Mouse (Mus musculus) bone marrow, adult 2 months (tissue): Measurements from ENCODE around the gene Tunar. TPM values are rescaled to one million over a fixed set of nuclear protein-coding genes. Genes with fewer than 3 reads are reported as not detected.

Experiments
- H3K27ac ChIP-seq: fragments of 200-500 bp; 2 replicates; pipeline ENCODE4 v1.5.1; 2012; ENCODE audit warnings: low read depth, mild to moderate bottlenecking, control low read depth, inconsistent platforms, low read length; ENCODE audit not compliant: control insufficient read depth, poor library complexity, insufficient read depth
- H3K4me1 ChIP-seq: fragments of 200-500 bp; 2 replicates; pipeline ENCODE4 v1.6.1; 2011; ENCODE audit warnings: low read length; ENCODE audit not compliant: control insufficient read depth, insufficient read depth
- H3K4me3 ChIP-seq: fragments of 200-500 bp; replicated peaks from 2 replicates; pipeline ENCODE3; 2011; ENCODE audit warnings: mild to moderate bottlenecking, low read depth, low read length, control low read depth; ENCODE audit not compliant: control insufficient read depth
- CTCF ChIP-seq: fragments of 200-500 bp; IDR thresholded peaks from 2 replicates; pipeline ENCODE4 v1.5.1; 2011; ENCODE audit warnings: low read length, control low read depth; ENCODE audit not compliant: control insufficient read depth, insufficient read depth
- POLR2A ChIP-seq: fragments of 200-500 bp; IDR thresholded peaks from 2 replicates; pipeline ENCODE4 v1.6.1; 2011; ENCODE audit warnings: low read depth, mild to moderate bottlenecking, control low read depth, low read length, borderline replicate concordance; ENCODE audit not compliant: control insufficient read depth
- WGBS: fragments of 180-500 bp; shearing (Covaris S2); methylation state at CpG from one replicate; pipeline ENCODE4 v1.1.7; 2018; 5-methylcytosine and 5-hydroxymethylcytosine counted together
- polyA plus RNA-seq: library from polyadenylated mRNA; stranded (reverse); fragments of >200 nt; gene quantifications from 2 replicates; pipeline ENCODE4 v1.2.4, GENCODE M21; 2011; ENCODE audit warnings: low replicate concordance; ENCODE audit not compliant: missing spikeins, insufficient read depth, insufficient read length

The Tunar gene
- polyA plus RNA-seq, 1 experiment: not detected

GRCm38 (mm10) chr12:105374564-105374963 lies 40.9 kb downstream of the Tunar start:
- no peaks in the 10 kb centered on the region for H3K4me1 ChIP-seq
- TF ChIP-seq CTCF: no peak
- no peak for TF ChIP-seq POLR2A
- H3K4me3 ChIP-seq: no peak overlapping the region
- H3K27ac ChIP-seq: no peak overlapping the region
- 75% methylated on average over 8 of the region's 8 CpGs for WGBS

GRCm38 (mm10) chr12:105376976-105377375 lies 43.3 kb downstream of the Tunar start:
- Histone ChIP-seq H3K4me3 (no peak overlapping the region), H3K27ac (no peak overlapping the region), H3K4me1 (no peaks in the 10 kb centered on the region)
- WGBS: 58% methylated on average over 12 of the region's 12 CpGs
- no peak for TF ChIP-seq CTCF
- no peak for TF ChIP-seq POLR2A

- Histone ChIP-seq H3K4me3 (no peak overlapping the region), H3K27ac (no peak overlapping the region), H3K4me1 (no peaks in the 10 kb centered on the region)
- TF ChIP-seq POLR2A: no peak
- no peak for TF ChIP-seq CTCF
- WGBS: 65% methylated on average over 7 of the region's 7 CpGs
Observed at GRCm38 (mm10) chr12:105382733-105383132, 49.1 kb downstream of the Tunar start.

- no peak for TF ChIP-seq CTCF
- no peak for TF ChIP-seq POLR2A
- no peak overlapping the region for H3K27ac ChIP-seq
- no peaks in the 10 kb centered on the region for H3K4me1 ChIP-seq
- H3K4me3 ChIP-seq: no peak overlapping the region
- WGBS: 82% methylated on average over 7 of the region's 7 CpGs
Observed at GRCm38 (mm10) chr12:105394671-105395070, 61.0 kb downstream of the Tunar start.

GRCm38 (mm10) chr12:105398172-105398571 lies 64.5 kb downstream of the Tunar start:
- Histone ChIP-seq H3K4me1 (no peaks in the 10 kb centered on the region), H3K4me3 (no peak overlapping the region), H3K27ac (no peak overlapping the region)
- no peak for TF ChIP-seq CTCF
- no peak for TF ChIP-seq POLR2A
- 39% methylated on average over 5 of the region's 5 CpGs for WGBS

GRCm38 (mm10) chr12:105403742-105404141 lies 70.1 kb downstream of the Tunar start:
- no peaks in the 10 kb centered on the region for H3K4me1 ChIP-seq
- no peak for TF ChIP-seq CTCF
- no peak for TF ChIP-seq POLR2A
- no peak overlapping the region for H3K27ac ChIP-seq
- H3K4me3 ChIP-seq: no peak overlapping the region
- WGBS: 86% methylated on average over 5 of the region's 5 CpGs

- 22% methylated on average over 6 of the region's 6 CpGs for WGBS
Observed at GRCm38 (mm10) chr12:105406008-105406407, 72.3 kb downstream of the Tunar start.

GRCm38 (mm10) chr12:105413909-105414308 lies 80.2 kb downstream of the Tunar start:
- Histone ChIP-seq H3K4me3 (no peak overlapping the region), H3K27ac (no peak overlapping the region), H3K4me1 (no peaks in the 10 kb centered on the region)
- WGBS: 84% methylated on average over 8 of the region's 8 CpGs
- no peak for TF ChIP-seq POLR2A
- TF ChIP-seq CTCF: no peak

More at GRCm38 (mm10) chr12:105406008-105406407, 72.3 kb downstream of the Tunar start:
- H3K4me3 ChIP-seq: no peak overlapping the region
- no peak overlapping the region for H3K27ac ChIP-seq
- no peak for TF ChIP-seq POLR2A
- TF ChIP-seq CTCF: no peak
- no peaks in the 10 kb centered on the region for H3K4me1 ChIP-seq

- H3K27ac ChIP-seq: no peak overlapping the region
- no peak overlapping the region for H3K4me3 ChIP-seq
- TF ChIP-seq POLR2A (no peak), CTCF (no peak)
- H3K4me1 ChIP-seq: no peaks in the 10 kb centered on the region
- 42% methylated on average over 6 of the region's 6 CpGs for WGBS
Observed at GRCm38 (mm10) chr12:105420476-105420875, 86.8 kb downstream of the Tunar start.
